Mouse (Mus musculus) lung, embryonic 14.5 days (tissue): ENCODE measurements around the gene Iqce. TPM values are rescaled to one million over a fixed set of nuclear protein-coding genes. Genes with fewer than 3 reads are reported as not detected.
A peak's percentile ranks its signal among the peaks of the same experiment; 100 is the strongest.

Experiments used
- ATAC-seq: fragments of 200-750 bp; cut with Nextera tagmentation; 2 replicates; pipeline ENCODE4 v1.8.0; 2017; ENCODE audit warnings: mild to moderate bottlenecking, moderate TSS enrichment, moderate library complexity; ENCODE audit not compliant: insufficient read depth
- DNase-seq: peaks from one replicate; pipeline ENCODE4 v3.0.0-alpha.2; 2015
- H3K27ac ChIP-seq: fragments of 300-500 bp; sonication (generic); 2 replicates; pipeline ENCODE4 v1.5.1; 2014; ENCODE audit warnings: low read depth, mild to moderate bottlenecking, moderate library complexity
- H3K27me3 ChIP-seq: fragments of 300-500 bp; sonication (generic); 2 replicates; pipeline ENCODE4 v1.6.1; 2014; ENCODE audit warnings: low read length, control low read depth; ENCODE audit not compliant: insufficient read depth
- H3K36me3 ChIP-seq: fragments of 300-500 bp; sonication (generic); 2 replicates; pipeline ENCODE4 v1.6.1; 2014; ENCODE audit warnings: control low read depth; ENCODE audit not compliant: insufficient read depth
- H3K4me1 ChIP-seq: fragments of 300-500 bp; sonication (generic); 2 replicates; pipeline ENCODE4 v1.6.1; 2014; ENCODE audit warnings: antibody characterized with exemption, control low read depth; ENCODE audit not compliant: insufficient read depth
- H3K4me2 ChIP-seq: fragments of 300-500 bp; sonication (generic); 2 replicates; pipeline ENCODE4 v1.6.1; 2014; ENCODE audit warnings: mild to moderate bottlenecking
- H3K4me3 ChIP-seq: fragments of 300-500 bp; sonication (generic); 2 replicates; pipeline ENCODE4 v1.5.1; 2014; ENCODE audit warnings: low read depth, low read length
- H3K9ac ChIP-seq: fragments of 300-500 bp; sonication (generic); 2 replicates; pipeline ENCODE4 v1.6.1; 2014
- H3K9me3 ChIP-seq: fragments of 300-500 bp; sonication (generic); 2 replicates; pipeline ENCODE4 v1.6.1; 2016; ENCODE audit warnings: low read depth, low read length, control low read depth
- CTCF ChIP-seq: IDR thresholded peaks from 2 replicates; pipeline ENCODE4 v1.5.1; 2016; ENCODE audit warnings: antibody characterized with exemption, low read depth
- WGBS: fragments of 180-500 bp; shearing (Covaris S2); extraction: QIAGEN DNeasy Blood & Tissue Kit; methylation state at CpG from one replicate; pipeline ENCODE4 v1.1.7; 2014; 5-methylcytosine and 5-hydroxymethylcytosine counted together
- polyA plus RNA-seq: library from polyadenylated mRNA; unstranded; fragments of >200 nt; fragmentation: Nextera tagmentation; extraction: Ambion mirVana; gene quantifications from 2 replicates; pipeline ENCODE4 v1.2.1, GENCODE M21; 2014

The Iqce gene
- polyA plus RNA-seq, 1 experiment from 2014 or later, result 25.5 TPM

GRCm38 (mm10) chr5:140614837-140615236 is 87.3 kb downstream of the Iqce start:
- Histone ChIP-seq H3K4me3 (no peak overlapping the region), H3K36me3 (peaks cover 27% of the 10 kb centered on the region), H3K9me3 (no peaks in the 10 kb centered on the region), H3K4me1 (peaks cover 12% of the 10 kb centered on the region), H3K27ac (no peak overlapping the region), H3K27me3 (peaks cover 5% of the 10 kb centered on the region; the same call in 1 of the 2 replicates), H3K4me2 (no peak overlapping the region), H3K9ac (no peak overlapping the region)
- TF ChIP-seq CTCF, result no peak
- 71% methylated on average over 4 of the region's 4 CpGs for WGBS
- ATAC-seq, result no peak
- no peak for DNase-seq

GRCm38 (mm10) chr5:140614141-140614540 is 88.0 kb downstream of the Iqce start:
- Histone ChIP-seq H3K36me3 (peaks cover 27% of the 10 kb centered on the region), H3K9me3 (no peaks in the 10 kb centered on the region), H3K9ac (no peak overlapping the region), H3K4me2 (no peak overlapping the region), H3K27me3 (peaks cover 11% of the 10 kb centered on the region), H3K27ac (no peak overlapping the region), H3K4me1 (peaks cover 18% of the 10 kb centered on the region), H3K4me3 (no peak overlapping the region)
- WGBS, result 89% methylated on average over 10 of the region's 10 CpGs
- TF ChIP-seq CTCF, result no peak
- DNase-seq (no peak), ATAC-seq (no peak)

GRCm38 (mm10) chr5:140612191-140612590 is 90.0 kb downstream of the Iqce start:
- ATAC-seq (no peak), DNase-seq (no peak)
- peaks cover 27% of the 10 kb centered on the region for H3K36me3 ChIP-seq
- peaks cover 18% of the 10 kb centered on the region for H3K4me1 ChIP-seq
- peak overlapping the region; percentile 98 for H3K27ac ChIP-seq
- peaks cover 29% of the 10 kb centered on the region for H3K27me3 ChIP-seq
- H3K9me3 ChIP-seq, result no peaks in the 10 kb centered on the region
- TF ChIP-seq CTCF, result no peak
- peak overlapping the region; percentile 81 for H3K4me2 ChIP-seq
- 57% methylated on average over 17 of the region's 18 CpGs for WGBS
- H3K4me3 ChIP-seq, result peak overlapping the region; percentile 60
- peak overlapping the region; percentile 56 for H3K9ac ChIP-seq

Other genes with a start within 250 kb of the Iqce start
- gene Chst12, start 196.8 kb downstream of the Iqce start, polyA plus RNA-seq, result 21.5 and 22.0 TPM in 2 replicates
- gene Grifin, start 137.3 kb downstream of the Iqce start, polyA plus RNA-seq, result not detected in 2 replicates
- gene Lfng, start 95.1 kb downstream of the Iqce start, polyA plus RNA-seq, result 20.5 and 22.0 TPM in 2 replicates
- gene Ttyh3, start 53.3 kb downstream of the Iqce start, polyA plus RNA-seq, result 56.4 and 61.6 TPM in 2 replicates
- gene Brat1, start 2.6 kb upstream of the Iqce start, polyA plus RNA-seq, result 19.8 and 21.2 TPM in 2 replicates
- 0.99 and 1.1 TPM in 2 replicates for gene Amz1, start 21.7 kb upstream of the Iqce start, polyA plus RNA-seq
- gene Gna12, start 128.1 kb upstream of the Iqce start, polyA plus RNA-seq, result 63.0 and 77.1 TPM in 2 replicates